Mouse (Mus musculus): ENCODE data around the gene Gm17067.
"Not testable (repeated sequence)": the region's sequence is repeated elsewhere in the genome, so short reads cannot be mapped to it uniquely, and the experiment has no call there.

Gene Gm17067

DNA sequence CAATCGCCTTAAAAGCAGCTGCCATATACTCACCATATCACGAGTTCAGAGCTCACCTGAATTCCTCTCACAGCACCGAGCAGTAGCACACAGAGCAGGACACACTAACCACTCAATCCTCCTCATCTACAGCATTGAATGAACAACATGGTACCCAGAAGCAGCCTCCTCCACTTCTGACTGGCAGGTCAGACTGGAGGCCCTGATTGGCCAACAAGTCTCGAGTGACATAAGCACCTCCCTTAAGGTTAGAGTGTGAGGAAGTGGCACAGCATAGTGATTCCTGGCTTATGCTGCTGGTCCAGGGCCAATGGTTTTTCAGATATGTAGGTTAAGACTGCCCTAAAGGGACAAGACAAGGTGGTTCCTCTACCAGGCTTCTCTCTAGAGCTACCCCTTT, at the start of gene Gm17067:
Gene Gm17067, minus strand, starts transcription at position 101 of the 400 bp plus-strand sequence.
- DNase-seq (ENCODE audit: low read depth, low spot score) = not testable (repeated sequence)

DNA sequence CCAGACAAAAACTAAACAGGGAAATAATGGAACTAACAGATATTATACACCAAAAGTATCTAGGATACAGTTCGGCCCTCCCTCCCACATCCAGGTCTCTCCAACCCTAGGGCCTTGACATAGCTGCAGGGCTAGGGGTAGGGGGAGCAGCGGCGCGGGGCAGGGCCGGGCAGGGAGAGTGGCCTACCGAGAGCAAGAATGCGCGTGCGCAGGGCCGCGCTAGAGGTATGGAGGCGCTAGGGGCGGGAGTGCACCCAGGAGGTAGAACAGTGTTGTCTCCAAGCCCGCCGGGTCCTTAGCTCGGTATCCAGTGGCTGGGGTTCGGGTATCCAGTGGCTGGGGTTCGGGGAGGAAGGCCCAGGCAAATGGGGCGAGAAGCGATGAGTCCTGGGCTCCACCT, 23.0 kb upstream of the Gm17067 start:
- no peak for DNase-seq (ENCODE audit: low read depth, low spot score)

DNA sequence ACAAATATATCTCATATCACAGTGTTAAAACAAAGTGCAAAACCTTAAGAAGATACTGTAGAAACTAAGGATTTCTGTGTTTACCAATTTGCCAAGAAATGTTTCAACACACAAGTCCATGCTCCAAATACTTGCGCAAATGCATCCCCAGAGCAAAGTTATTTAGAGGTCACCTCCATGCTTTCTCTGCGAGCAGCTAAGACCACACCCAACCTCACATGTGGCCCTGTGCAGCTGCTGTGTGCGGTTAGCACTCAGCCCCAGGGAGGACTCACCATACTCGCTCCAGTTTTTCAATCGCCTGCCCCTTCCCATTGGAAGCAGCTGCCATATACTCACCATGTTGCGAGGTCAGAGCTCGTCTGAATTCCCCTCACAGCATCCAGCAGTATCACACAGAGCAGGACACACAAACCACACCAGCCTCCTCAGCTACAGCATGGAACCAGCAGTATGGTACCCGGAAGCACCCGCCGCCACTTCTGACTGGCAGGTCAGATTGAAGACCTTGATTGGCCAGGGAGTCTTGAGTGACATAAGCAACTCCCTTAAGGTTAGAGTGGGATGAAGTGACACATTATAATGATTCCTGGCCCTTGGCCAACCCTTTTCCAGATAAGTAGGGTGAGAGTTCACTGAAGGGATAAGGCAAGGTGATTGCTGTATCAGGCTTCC, 11.9 kb upstream of the Gm17067 start:
- no peak for DNase-seq (ENCODE audit: low read depth, low spot score)

DNA sequence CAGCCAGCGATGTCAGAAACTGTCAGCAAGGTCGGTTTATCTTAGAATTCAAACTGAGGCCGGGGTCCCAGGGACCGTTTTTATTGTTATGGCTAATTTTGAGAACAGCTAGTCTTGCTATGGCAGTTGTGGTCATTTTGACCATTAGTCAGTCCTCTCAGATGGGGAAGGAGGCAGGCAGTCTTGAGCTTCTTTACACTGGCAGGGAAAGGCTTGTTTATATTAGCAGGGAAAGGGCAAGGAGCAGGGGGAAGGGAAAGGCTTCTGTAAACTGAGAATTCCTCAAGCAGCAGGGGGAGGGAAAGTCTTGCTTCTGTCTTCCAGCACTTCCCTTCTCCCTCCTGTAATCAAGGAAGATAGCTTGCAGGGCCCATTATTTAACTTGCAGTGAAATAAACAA, 33.6 kb downstream of the Gm17067 start:
- peak; percentile 5 for DNase-seq (ENCODE audit: low read depth, low spot score)

GRCm38 (mm10) chr7:42692362-42693158, 34.3 kb downstream of the Gm17067 start, which contains the start of gene Zfp975:
TSS of gene Zfp975 (minus strand) at chr7:42692742.
- DNase-seq (ENCODE audit: low read depth, low spot score) = peak; percentile 81

DNA sequence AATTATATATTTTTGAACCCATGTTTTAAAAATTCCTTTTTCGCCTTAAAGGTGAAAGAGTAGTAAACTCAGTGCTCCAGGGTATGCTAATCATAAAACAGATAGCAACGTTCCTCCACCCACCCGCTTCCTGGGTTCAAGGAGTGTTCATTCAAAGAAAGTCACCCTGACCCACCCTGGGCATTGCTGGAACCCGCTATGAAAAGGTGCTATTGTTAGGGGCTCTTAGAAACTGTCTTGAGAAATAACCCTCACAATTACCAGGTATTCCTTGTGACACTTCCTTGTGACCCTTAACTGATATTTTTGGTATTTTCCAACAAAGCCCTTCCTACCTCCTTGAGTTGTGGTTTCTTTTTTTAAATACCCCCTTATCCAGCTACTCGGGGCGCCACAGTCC, 46.7 kb downstream of the Gm17067 start:
- DNase-seq (ENCODE audit: low read depth, low spot score) = not testable (repeated sequence)

DNA sequence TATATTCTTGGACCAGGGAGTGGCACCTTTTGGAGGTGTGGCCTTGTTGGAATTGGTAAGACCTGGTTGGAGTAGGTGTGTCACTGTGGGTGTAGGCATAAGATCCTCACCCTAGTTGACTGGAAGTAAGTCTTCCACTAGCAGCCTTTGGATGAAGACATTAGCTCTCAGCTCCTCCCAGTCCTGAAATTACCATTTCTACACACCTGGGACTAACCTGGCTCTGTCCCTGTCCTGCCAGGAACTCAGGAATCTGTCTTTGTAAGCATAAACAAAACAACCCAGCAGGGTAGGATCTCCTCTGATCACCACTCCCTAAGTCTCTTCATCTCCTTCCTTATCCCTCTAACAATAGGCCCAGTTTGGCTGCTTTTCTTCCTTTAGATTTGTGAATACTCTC, 47.2 kb downstream of the Gm17067 start:
- DNase-seq (ENCODE audit: low read depth, low spot score) = not testable (repeated sequence)

DNA sequence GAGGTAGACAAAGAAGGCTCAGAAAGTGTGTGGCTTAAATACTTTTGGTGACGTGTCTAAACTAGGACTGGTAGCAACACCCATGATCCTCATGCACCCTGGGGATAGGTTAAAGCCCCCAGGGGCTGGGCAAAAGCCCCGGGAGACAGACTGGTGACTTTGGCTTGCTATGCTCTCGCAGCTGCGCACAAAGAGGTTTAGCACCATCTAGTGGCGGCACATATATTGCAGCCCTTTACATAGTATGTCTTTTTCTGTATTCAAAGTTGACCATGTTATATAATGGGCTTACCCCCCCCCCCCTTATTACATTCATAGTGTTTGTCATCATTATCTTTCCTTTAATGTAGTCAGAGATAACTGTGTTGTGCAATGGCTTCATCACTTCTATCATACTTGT, 66.7 kb downstream of the Gm17067 start:
- not testable (repeated sequence) for DNase-seq (ENCODE audit: low read depth, low spot score)
